Mouse (Mus musculus): Measurements from ENCODE around the gene Ugt1a10.
"Not testable (repeated sequence)": the region's sequence is repeated elsewhere in the genome, so short reads cannot be mapped to it uniquely, and the experiment has no call there.

Gene Ugt1a10

GRCm38 (mm10) chr1:88094941-88095492 lies 39.8 kb downstream of the Ugt1a10 start, which contains the start of gene Ugt1a7c:
Gene Ugt1a7c (plus strand): TSS chr1:88095062.
- intact Hi-C loops (cut with DNase I), result no loop called here

GRCm38 (mm10) chr1:88098546-88098945 lies 43.4 kb downstream of the Ugt1a10 start:
- intact Hi-C loops (cut with DNase I), result not testable (repeated sequence)

- intact Hi-C loops (cut with DNase I), result not testable (repeated sequence)
Measured at GRCm38 (mm10) chr1:88099691-88100090, 44.5 kb downstream of the Ugt1a10 start.

- intact Hi-C loops (cut with DNase I), result not testable (repeated sequence)
Measured at GRCm38 (mm10) chr1:88103019-88103418, 47.8 kb downstream of the Ugt1a10 start, which contains the start of gene Ugt1a6b. Gene Ugt1a6b (plus strand): TSS chr1:88103252.

GRCm38 (mm10) chr1:88103697-88104468 lies 48.7 kb downstream of the Ugt1a10 start:
- intact Hi-C loops (cut with DNase I), result not testable (repeated sequence)

GRCm38 (mm10) chr1:88104667-88105430 lies 49.7 kb downstream of the Ugt1a10 start:
- intact Hi-C loops (cut with DNase I), result no loop called here

GRCm38 (mm10) chr1:88105656-88106055 lies 50.5 kb downstream of the Ugt1a10 start:
- intact Hi-C loops (cut with DNase I), result no loop called here

- intact Hi-C loops (cut with DNase I), result not testable (repeated sequence)
Measured at GRCm38 (mm10) chr1:88109027-88109557, 53.9 kb downstream of the Ugt1a10 start.

- intact Hi-C loops (cut with DNase I), result not testable (repeated sequence)
Measured at GRCm38 (mm10) chr1:88109604-88110003, 54.4 kb downstream of the Ugt1a10 start.

- intact Hi-C loops (cut with DNase I), result not testable (repeated sequence)
Measured at GRCm38 (mm10) chr1:88112769-88113168, 57.6 kb downstream of the Ugt1a10 start.

GRCm38 (mm10) chr1:88120550-88120949 lies 65.4 kb downstream of the Ugt1a10 start:
- intact Hi-C loops (cut with DNase I), result not testable (repeated sequence)

GRCm38 (mm10) chr1:88121521-88121920 lies 66.3 kb downstream of the Ugt1a10 start:
- intact Hi-C loops (cut with DNase I), result not testable (repeated sequence)

- intact Hi-C loops (cut with DNase I), result not testable (repeated sequence)
Measured at GRCm38 (mm10) chr1:88125827-88126360, 70.7 kb downstream of the Ugt1a10 start.

GRCm38 (mm10) chr1:88129091-88129490 lies 73.9 kb downstream of the Ugt1a10 start:
- intact Hi-C loops (cut with DNase I), result not testable (repeated sequence)

GRCm38 (mm10) chr1:88130223-88130622 lies 75.0 kb downstream of the Ugt1a10 start:
- intact Hi-C loops (cut with DNase I), result not testable (repeated sequence)

- intact Hi-C loops (cut with DNase I), result no loop called here
Measured at GRCm38 (mm10) chr1:88133908-88134456, 78.8 kb downstream of the Ugt1a10 start.

GRCm38 (mm10) chr1:88134457-88135011 lies 79.3 kb downstream of the Ugt1a10 start, which contains the start of gene Ugt1a6a:
Gene Ugt1a6a (plus strand): TSS chr1:88134809.
- intact Hi-C loops (cut with DNase I), result not testable (repeated sequence)

- intact Hi-C loops (cut with DNase I), result not testable (repeated sequence)
Measured at GRCm38 (mm10) chr1:88135229-88135904, 80.2 kb downstream of the Ugt1a10 start.

- intact Hi-C loops (cut with DNase I), result no loop called here
Measured at GRCm38 (mm10) chr1:88136646-88137045, 81.5 kb downstream of the Ugt1a10 start.

- intact Hi-C loops (cut with DNase I), result no loop called here
Measured at GRCm38 (mm10) chr1:88137264-88137663, 82.1 kb downstream of the Ugt1a10 start.
